Mouse (Mus musculus): ENCODE measurements around the gene Fam180a. TPM values are rescaled to one million over a fixed set of nuclear protein-coding genes. Genes with fewer than 3 reads are reported as not detected.
"Not testable (repeated sequence)": the region's sequence is repeated elsewhere in the genome, so short reads cannot be mapped to it uniquely, and the experiment has no call there.

Gene Fam180a
- 1 to 10 TPM in 1 of 4 experiments, under 1 TPM in 2, not detected in 1; 0.58 to 1.5 (median 0.94) TPM for total RNA-seq (2022)

- peak; percentile 37 to 54 for DNase-seq (ENCODE audit: low spot score in 2 of 2)
These were observed at the start of gene Fam180a for GRCm38 (mm10) chr6:35326111-35326515. Gene Fam180a (minus strand): TSS chr6:35326141.

DNA sequence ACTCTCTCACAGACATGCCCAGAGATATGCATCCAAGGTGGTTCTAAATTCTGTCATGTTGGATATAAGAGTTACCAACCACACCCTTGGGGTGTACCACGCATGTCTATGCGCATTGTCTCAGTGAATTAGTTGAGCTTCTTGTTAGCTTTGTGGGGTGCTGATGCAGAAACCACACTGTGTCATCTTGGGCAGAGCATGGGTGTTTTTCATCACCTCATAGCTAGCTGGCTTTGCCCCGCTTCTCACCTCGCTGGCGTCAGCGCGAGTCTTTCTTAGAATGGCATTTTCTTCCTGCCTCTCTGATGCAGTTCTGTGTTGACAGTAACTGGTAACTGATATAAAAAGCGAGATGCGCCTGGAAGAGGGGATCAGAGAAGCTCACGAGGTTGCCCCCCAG lies 48.1 kb upstream of the Fam180a start:
- DNase-seq (ENCODE audit: low spot score in 2 of 2) = no peak

DNA sequence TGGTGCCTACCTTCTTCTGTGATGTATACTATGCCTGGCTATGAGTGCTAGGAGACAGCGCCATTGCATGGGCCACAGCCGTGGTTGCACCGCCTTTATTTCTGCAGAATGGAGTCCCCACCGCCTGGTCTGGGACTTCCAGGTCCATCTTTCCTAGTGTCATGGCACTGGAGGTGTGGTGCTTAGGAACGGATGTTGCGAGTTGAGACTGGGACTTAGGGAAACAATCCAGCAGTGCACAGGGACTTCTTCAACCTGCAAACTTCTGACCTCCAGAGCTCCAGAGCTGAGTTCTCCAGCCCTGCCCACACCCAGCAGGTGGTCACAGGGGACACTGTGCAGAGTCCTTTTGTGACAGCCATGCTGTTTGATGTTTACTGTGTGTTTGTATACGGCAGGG lies 44.4 kb upstream of the Fam180a start:
- no peak for DNase-seq (ENCODE audit: low spot score in 2 of 2)

DNA sequence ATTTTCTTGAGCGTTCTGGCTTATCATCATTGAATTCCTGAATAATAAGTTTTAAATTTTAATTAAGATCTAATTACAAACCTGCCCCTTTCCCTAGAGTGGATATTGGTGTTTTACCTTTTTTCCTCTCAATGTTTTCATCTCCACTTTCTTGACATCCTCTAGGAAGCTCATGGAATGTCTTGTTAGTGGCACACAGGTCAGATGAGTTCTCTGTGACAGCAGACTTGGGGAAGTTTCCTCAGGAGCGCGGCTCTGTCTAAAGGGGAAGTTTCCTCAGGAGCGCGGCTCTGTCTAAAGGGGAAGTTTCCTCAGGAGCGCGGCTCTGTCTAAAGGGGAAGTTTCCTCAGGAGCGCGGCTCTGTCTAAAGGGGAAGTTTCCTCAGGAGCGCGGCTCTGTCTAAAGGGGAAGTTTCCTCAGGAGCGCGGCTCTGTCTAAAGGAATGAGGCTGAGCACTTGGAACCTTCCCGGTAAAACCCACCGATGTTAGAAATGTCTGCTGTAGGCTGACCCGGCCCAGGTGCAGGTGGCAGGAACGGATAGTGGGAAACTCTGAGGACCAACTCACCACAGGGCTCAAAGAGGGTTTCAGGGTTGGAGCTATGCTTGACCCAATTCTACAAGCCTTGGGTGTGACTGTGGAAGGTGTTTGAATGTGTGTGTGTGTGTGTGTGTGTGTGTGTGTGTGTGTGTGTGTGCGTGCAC lies 43.8 kb upstream of the Fam180a start:
- DNase-seq (ENCODE audit: low spot score in 2 of 2) = not testable (repeated sequence)

DNA sequence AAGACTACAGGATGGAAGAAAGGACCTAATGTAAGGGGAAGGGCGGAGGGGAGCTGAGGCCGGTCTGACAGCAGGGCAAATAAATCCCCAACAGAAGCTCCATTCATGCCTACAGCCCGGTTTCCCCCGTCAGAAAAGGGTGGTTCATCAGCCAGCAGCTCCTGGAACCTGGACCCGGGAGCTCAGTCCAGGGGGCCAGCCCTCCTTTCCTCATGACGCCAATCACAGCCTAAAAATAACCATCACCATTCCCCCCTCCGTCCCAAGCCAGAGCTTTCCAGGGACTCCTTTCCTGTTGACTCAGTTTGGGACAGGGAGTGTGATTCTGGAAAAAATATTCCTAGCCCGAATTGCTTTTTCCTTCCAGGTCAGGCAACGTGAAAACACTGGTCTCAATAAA lies 36.7 kb upstream of the Fam180a start:
- DNase-seq (ENCODE audit: low spot score in 2 of 2) = no peak

- no peak for DNase-seq (ENCODE audit: low spot score in 2 of 2)
These were observed 29.4 kb upstream of the Fam180a start for GRCm38 (mm10) chr6:35355320-35355719.

DNA sequence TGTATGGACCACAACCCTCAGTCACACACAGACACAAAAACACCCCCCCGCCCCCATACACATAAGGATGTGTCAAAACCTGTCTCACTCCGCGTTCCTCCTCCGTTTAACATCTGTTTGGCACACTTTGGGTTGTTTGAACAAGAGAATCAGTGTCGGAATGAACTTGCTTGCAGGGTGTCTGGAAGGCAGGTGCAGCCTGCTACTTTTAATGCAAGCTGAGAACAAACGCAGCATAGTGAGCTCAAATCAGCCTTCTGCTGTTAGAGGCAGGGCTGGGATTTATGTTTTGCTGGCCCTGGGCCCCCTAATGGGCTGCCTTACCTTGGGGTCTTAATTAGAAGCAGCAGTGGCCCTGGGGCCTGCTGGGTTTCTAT lies 28.7 kb upstream of the Fam180a start:
- DNase-seq (ENCODE audit: low spot score in 2 of 2) = no peak

DNA sequence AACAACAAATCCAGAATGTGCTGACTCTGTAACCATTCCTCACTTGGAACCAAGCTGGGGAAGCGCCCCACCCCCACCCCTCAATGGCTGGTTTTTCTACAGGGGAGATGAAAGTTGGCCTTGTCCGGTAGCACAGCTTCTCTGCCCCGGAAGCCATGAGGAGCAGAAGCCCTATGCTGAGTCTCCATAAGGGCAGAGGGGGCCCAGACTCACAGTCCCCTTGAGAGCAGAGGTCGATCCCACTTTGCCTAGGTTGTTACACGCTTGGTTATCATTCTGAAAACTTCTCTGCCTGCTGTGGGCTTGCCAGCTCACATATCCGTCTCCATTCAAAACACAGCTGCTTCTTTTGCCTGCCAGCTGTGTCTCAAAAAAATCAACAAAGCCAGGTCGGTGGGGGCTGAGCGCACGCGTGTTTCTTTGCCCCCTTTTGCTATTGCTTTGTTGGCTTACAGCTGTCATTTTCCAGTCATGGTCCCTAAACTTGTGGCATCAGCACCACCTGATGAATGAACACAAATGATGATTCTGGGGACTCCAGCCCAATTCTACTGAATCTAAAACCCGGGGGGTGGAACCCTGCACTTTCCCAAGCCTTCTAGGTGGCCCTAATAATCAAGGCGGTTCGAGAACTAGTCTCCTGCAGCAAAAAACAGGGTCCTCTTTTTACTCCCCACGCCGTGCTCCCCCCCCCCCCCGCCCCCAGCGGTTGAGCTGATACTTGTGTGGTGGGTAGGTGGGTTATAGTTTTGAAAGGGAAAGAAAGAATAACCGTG lies 28.1 kb upstream of the Fam180a start:
- no peak for DNase-seq (ENCODE audit: low spot score in 2 of 2)

DNA sequence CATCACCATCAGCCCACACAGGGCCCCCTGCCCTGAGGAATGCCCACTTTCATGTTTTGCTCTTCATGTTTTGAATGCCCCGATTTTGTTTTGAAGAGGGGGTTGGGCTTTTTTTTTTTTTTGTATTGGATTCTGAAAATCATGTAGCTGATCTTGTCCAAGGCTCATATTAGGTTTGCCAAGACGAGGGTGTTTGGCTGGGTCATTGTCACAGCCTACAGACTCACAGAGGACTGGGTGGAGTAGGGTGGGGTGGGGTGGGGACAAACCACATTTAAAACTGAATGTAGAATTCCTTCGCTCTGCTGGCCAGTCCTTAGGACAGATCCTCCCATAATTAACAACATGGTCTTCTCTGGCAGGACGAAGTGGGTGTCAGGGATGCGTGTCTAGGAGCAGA lies 27.5 kb upstream of the Fam180a start:
- no peak for DNase-seq (ENCODE audit: low spot score in 2 of 2)

- no peak for DNase-seq (ENCODE audit: low spot score in 2 of 2)
These were observed 26.9 kb upstream of the Fam180a start for GRCm38 (mm10) chr6:35352867-35353266.

GRCm38 (mm10) chr6:35351826-35352225 lies 25.9 kb upstream of the Fam180a start:
- no peak for DNase-seq (ENCODE audit: low spot score in 2 of 2)

DNA sequence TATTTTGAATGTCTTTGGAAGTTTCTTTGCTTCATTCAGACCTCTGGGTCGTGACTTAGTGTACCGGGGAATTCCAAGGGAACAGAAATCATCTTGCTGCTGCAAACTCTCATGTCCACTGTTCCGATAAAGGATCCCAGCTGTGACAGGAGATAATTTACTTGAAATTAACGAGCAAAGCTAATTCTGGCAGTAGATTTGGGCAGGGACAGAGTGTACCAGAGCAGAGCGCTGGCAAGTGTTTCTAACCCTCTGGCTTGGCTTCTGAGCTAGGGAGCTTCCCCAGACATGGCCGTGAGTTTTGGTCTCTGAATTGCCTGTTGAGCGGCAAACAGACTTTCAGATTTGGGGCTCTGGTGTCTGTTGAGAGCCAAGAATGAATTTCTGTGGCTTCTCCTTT lies 23.8 kb upstream of the Fam180a start:
- DNase-seq (ENCODE audit: low spot score in 2 of 2) = peak; percentile 14 to 34

DNA sequence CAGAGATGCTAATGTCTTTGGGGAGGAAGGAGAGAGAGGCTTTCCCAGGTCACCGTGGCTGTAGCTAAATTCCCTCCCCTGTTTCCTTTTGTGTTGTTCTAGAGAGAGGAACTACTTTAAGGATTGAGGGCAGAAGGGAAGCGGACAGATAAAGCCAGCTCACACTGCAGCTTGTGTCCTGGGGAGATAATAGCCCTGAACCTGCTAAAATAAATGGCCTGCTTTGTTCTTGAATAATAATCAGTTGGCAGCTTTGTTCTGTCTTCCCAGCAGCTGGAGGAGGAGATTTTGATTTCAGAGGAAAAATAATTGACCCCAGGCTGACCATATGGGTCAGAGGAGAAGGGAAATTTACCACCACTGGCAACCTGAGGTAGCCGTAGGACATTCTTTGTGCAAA lies 12.7 kb upstream of the Fam180a start:
- no peak for DNase-seq (ENCODE audit: low spot score in 2 of 2)

DNA sequence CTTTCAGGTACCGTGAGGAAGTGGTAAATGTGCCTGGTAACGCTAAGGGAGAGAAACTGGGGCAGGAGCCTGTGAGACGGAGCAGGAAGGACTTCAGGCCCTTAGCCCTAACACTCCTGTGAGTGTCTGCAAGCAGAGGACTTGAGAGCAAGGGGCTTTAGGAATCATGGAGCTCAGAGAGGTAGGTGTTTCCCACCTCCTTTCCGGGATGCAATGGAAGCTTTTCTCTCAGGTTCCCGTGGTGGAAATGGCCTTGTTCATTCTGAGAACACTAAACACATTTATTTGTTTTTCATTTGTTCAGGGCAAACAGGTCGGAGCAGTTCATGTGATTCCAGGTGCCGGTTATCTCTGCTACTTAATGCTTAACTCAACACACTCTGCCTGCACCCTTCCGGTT lies 11.9 kb upstream of the Fam180a start:
- DNase-seq (ENCODE audit: low spot score in 2 of 2) = no peak

DNA sequence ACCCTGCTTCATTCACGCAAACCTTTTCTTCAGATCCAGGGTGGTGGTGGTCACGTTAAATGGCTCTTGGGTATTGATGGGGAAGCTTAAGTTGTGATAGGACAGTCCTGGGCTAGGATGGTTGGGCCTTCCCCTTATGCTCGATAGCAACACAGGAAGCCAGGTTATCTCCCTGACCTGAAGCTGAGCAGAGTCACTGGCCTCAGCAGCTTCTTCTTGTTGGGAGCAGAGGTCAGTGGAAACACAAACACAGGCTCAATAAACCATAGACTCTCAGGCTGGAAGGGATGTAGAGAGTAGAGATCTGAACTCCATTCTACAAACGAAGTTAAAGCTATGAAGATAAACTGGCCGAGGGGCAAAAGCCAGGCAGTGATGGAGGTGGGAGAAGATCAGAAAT lies 9.5 kb upstream of the Fam180a start:
- DNase-seq (ENCODE audit: low spot score in 2 of 2) = no peak

DNA sequence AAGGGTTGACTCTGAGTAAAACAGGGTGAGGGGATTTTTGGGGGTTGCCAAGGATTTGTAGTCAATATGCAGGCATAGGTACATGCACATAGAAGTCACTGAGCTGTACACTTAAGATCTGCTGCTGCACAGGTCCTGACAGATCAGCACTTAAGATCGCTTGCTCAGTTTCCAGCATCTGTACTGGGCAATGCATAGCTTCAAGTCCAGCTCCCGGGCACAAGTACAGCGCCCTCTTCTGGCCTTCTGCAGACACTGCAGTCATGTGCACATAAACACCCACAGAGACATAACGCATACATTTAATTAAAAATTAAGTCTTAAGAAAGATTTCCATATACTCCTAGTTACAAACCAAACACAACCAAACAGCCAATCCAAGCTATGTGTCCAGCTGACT lies 8.3 kb upstream of the Fam180a start:
- no peak for DNase-seq (ENCODE audit: low spot score in 2 of 2)

GRCm38 (mm10) chr6:35333632-35334031 lies 7.7 kb upstream of the Fam180a start:
- no peak for DNase-seq (ENCODE audit: low spot score in 2 of 2)

- DNase-seq (ENCODE audit: low spot score in 2 of 2) = no peak
These were observed 4.9 kb upstream of the Fam180a start for GRCm38 (mm10) chr6:35330834-35331233.

DNA sequence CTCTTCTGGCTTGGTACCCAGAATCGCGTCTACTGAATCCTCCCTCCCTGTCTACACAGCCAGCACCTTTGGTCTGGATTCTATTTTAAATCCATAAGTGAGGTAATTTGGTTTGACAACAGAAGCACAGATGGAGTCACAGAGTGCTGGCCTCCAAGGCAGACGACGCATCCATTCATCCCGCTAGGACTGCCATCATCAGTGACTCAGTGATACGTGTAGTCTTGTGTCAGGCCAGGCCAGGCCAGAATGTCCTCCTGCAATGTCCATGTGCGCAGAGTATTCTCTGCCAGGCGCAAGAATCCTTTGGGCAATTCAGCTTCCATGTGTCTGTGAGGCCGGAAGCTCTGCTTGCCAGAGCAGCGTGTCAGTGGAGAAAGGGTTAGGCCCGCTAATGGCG lies 4.0 kb upstream of the Fam180a start:
- no peak for DNase-seq (ENCODE audit: low spot score in 2 of 2)

- no peak for DNase-seq (ENCODE audit: low spot score in 2 of 2)
These were observed 1.6 kb downstream of the Fam180a start for GRCm38 (mm10) chr6:35324306-35324705.

- DNase-seq (ENCODE audit: low spot score in 2 of 2) = no peak
These were observed 2.9 kb downstream of the Fam180a start for GRCm38 (mm10) chr6:35323046-35323445.

DNA sequence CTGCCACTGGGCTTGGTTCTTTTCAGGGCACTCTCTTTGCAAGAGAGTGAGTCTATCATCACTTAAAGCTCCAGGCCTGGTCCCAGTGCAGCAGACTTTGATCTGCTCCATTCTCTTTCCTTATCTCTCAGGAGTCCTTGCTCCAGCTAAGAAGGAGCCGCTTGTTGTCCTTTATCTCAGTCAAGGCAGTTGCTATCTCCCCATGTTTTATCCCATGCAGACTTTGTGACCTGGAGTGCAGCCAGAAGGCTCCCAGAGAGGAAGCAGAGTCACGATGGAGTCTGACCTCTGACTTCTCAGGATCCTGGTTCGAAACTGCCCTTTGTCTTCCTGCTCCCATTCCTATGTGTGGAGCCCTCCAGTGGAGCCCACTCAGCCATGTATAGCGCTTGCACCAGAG lies 4.8 kb downstream of the Fam180a start:
- no peak for DNase-seq (ENCODE audit: low spot score in 2 of 2)

- no peak for DNase-seq (ENCODE audit: low spot score in 2 of 2)
These were observed 6.1 kb downstream of the Fam180a start for GRCm38 (mm10) chr6:35319850-35320249.

Data from gastrocnemius, adult 8-10 months (tissue).